Mouse (Mus musculus) limb, embryonic 14.5 days (tissue): ENCODE results near the gene Snapc2. TPM values are rescaled to one million over a fixed set of nuclear protein-coding genes. Genes with fewer than 3 reads are reported as not detected.
A peak's percentile ranks its signal among the peaks of the same experiment; 100 is the strongest.

ENCODE experiments used
- ATAC-seq: fragments of 200-750 bp; cut with Nextera tagmentation; 2 replicates; pipeline ENCODE4 v1.8.0; 2017; ENCODE audit warnings: low read depth, moderate number of reproducible peaks, moderate TSS enrichment; ENCODE audit not compliant: low FRiP score
- DNase-seq: peaks from one replicate; pipeline ENCODE4 v3.0.0-alpha.2; 2015; ENCODE audit warnings: low spot score
- H3K27ac ChIP-seq: fragments of 300-500 bp; sonication (generic); replicated peaks from 2 replicates; pipeline ENCODE4 v1.5.1; 2014; ENCODE audit warnings: low read depth, mild to moderate bottlenecking, low read length, moderate library complexity, mixed read lengths
- H3K27me3 ChIP-seq: fragments of 300-500 bp; sonication (generic); 2 replicates; pipeline ENCODE4 v1.6.1; 2014; ENCODE audit warnings: low read length, mixed read lengths; ENCODE audit not compliant: control insufficient read depth, insufficient read depth
- H3K36me3 ChIP-seq: fragments of 300-500 bp; sonication (generic); 2 replicates; pipeline ENCODE4 v1.6.1; 2014; ENCODE audit warnings: mild to moderate bottlenecking, low read length, moderate library complexity, mixed read lengths; ENCODE audit not compliant: control insufficient read depth, insufficient read depth
- H3K4me1 ChIP-seq: fragments of 300-500 bp; sonication (generic); 2 replicates; pipeline ENCODE4 v1.6.1; 2014; ENCODE audit warnings: antibody characterized with exemption, low read length, mixed read lengths; ENCODE audit not compliant: control insufficient read depth, insufficient read depth
- H3K4me2 ChIP-seq: fragments of 300-500 bp; sonication (generic); replicated peaks from 2 replicates; pipeline ENCODE4 v1.6.1; 2014; ENCODE audit warnings: low read depth, mild to moderate bottlenecking, low read length, moderate library complexity; ENCODE audit not compliant: severe bottlenecking
- H3K4me3 ChIP-seq: fragments of 300-500 bp; sonication (generic); replicated peaks from 2 replicates; pipeline ENCODE4 v1.5.1; 2014; ENCODE audit warnings: low read length
- H3K9ac ChIP-seq: fragments of 300-500 bp; sonication (generic); 2 replicates; pipeline ENCODE4 v1.6.1; 2014; ENCODE audit warnings: mild to moderate bottlenecking, low read depth, low read length, moderate library complexity; ENCODE audit not compliant: severe bottlenecking
- H3K9me3 ChIP-seq: fragments of 300-500 bp; sonication (generic); 2 replicates; pipeline ENCODE4 v1.6.1; 2016; ENCODE audit warnings: low read length; ENCODE audit not compliant: control insufficient read depth
- POLR2A ChIP-seq: fragments of 200-500 bp; IDR thresholded peaks from 2 replicates; pipeline ENCODE4 v1.8.0; 2012; ENCODE audit warnings: inconsistent platforms, mild to moderate bottlenecking, moderate library complexity, borderline replicate concordance; ENCODE audit not compliant: insufficient read depth, insufficient read length; ENCODE audit errors: extremely low read depth
- WGBS: fragments of 180-500 bp; shearing (Covaris S2); extraction: QIAGEN DNeasy Blood & Tissue Kit; methylation state at CpG from one replicate; pipeline ENCODE4 v1.1.7; 2014; 5-methylcytosine and 5-hydroxymethylcytosine counted together
- polyA plus RNA-seq, 2 experiments: library from polyadenylated mRNA; depleted of rRNA in 1 of 2; stranded (reverse) in 1 of 2; unstranded in 1 of 2; fragments of >200 nt; fragmentation: Nextera tagmentation in 1 of 2; extraction: Ambion mirVana in 1 of 2; gene quantifications; 2 replicates each; pipeline versions ENCODE4 v1.2.1 to v1.2.3; 2012 to 2014

Snapc2 gene
- polyA plus RNA-seq, 2 experiments = 50.6 to 52.6 TPM

- Histone ChIP-seq H3K4me1 (peaks cover 15% of the 10 kb centered on the region), H3K27ac (no peak overlapping the region), H3K36me3 (peaks cover 72% of the 10 kb centered on the region), H3K27me3 (no peaks in the 10 kb centered on the region), H3K4me3 (peak overlapping the region; percentile 84; the same call in 1 of the 2 replicates), H3K4me2 (no peak overlapping the region), H3K9me3 (no peaks in the 10 kb centered on the region), H3K9ac (no peak overlapping the region; the same call in 1 of the 2 replicates)
- 78% methylated on average over 4 of the region's 4 CpGs for WGBS
- no peak for ATAC-seq
- no peak for TF ChIP-seq POLR2A
- DNase-seq = no peak
Observed at GRCm38 (mm10) chr8:4259805-4260170, 6.9 kb downstream of the Snapc2 start.

GRCm38 (mm10) chr8:4263105-4263791 lies 10.4 kb downstream of the Snapc2 start:
- ATAC-seq (no peak), DNase-seq (no peak)
- Histone ChIP-seq H3K4me3 (no peak overlapping the region), H3K4me1 (peaks cover 4% of the 10 kb centered on the region; the same call in 1 of the 2 replicates), H3K4me2 (no peak overlapping the region), H3K27me3 (no peaks in the 10 kb centered on the region), H3K27ac (no peak overlapping the region), H3K9me3 (no peaks in the 10 kb centered on the region), H3K36me3 (peaks cover 87% of the 10 kb centered on the region), H3K9ac (no peak overlapping the region)
- no peak for TF ChIP-seq POLR2A
- 89% methylated on average over 8 of the region's 8 CpGs for WGBS

GRCm38 (mm10) chr8:4265160-4265914 lies 12.5 kb downstream of the Snapc2 start:
- Histone ChIP-seq H3K27ac (no peak overlapping the region), H3K4me1 (no peaks in the 10 kb centered on the region), H3K27me3 (no peaks in the 10 kb centered on the region), H3K36me3 (peaks cover 98% of the 10 kb centered on the region), H3K4me3 (no peak overlapping the region), H3K9me3 (no peaks in the 10 kb centered on the region), H3K9ac (no peak overlapping the region), H3K4me2 (no peak overlapping the region)
- 92% methylated on average over 15 of the region's 15 CpGs for WGBS
- TF ChIP-seq POLR2A = no peak
- DNase-seq (no peak), ATAC-seq (no peak)

- Histone ChIP-seq H3K27ac (no peak overlapping the region), H3K9ac (no peak overlapping the region), H3K4me1 (no peaks in the 10 kb centered on the region), H3K36me3 (peaks cover 91% of the 10 kb centered on the region), H3K9me3 (no peaks in the 10 kb centered on the region), H3K4me2 (no peak overlapping the region), H3K4me3 (no peak overlapping the region), H3K27me3 (no peaks in the 10 kb centered on the region)
- DNase-seq (no peak), ATAC-seq (no peak)
- WGBS = 80% methylated on average over 15 of the region's 15 CpGs
- TF ChIP-seq POLR2A = no peak
Observed at GRCm38 (mm10) chr8:4267627-4268026, 14.7 kb downstream of the Snapc2 start.

GRCm38 (mm10) chr8:4269609-4270008 lies 16.7 kb downstream of the Snapc2 start:
- Histone ChIP-seq H3K27me3 (no peaks in the 10 kb centered on the region), H3K9ac (no peak overlapping the region), H3K4me2 (no peak overlapping the region), H3K4me3 (no peak overlapping the region), H3K27ac (no peak overlapping the region), H3K4me1 (no peaks in the 10 kb centered on the region), H3K36me3 (peaks cover 87% of the 10 kb centered on the region), H3K9me3 (no peaks in the 10 kb centered on the region)
- no peak for TF ChIP-seq POLR2A
- DNase-seq = no peak
- no peak for ATAC-seq
- 81% methylated on average over 6 of the region's 6 CpGs for WGBS
